Mouse (Mus musculus): ENCODE results near the gene Eloa. TPM values are rescaled to one million over a fixed set of nuclear protein-coding genes. Genes with fewer than 3 reads are reported as not detected.
A peak's percentile ranks its signal among the peaks of the same experiment; 100 is the strongest.
"Not testable (repeated sequence)": the region's sequence is repeated elsewhere in the genome, so short reads cannot be mapped to it uniquely, and the experiment has no call there.

Eloa gene
- 42.3 and 44.0 TPM in 2 replicates for polyA plus RNA-seq (2014; fragmentation: Nextera tagmentation; extraction: Ambion mirVana)

GRCm38 (mm10) chr4:136021549-136022047 is at the start of gene Eloa:
Gene Eloa (minus strand): TSS chr4:136021763.
- Histone ChIP-seq H3K4me1 (replicated peaks; ENCODE audit: control insufficient read depth, insufficient read depth, low read length) (peaks cover 9% of the 10 kb centered on the region), H3K4me3 (ENCODE audit: low read depth, low read length) (peak within 1 kb of the TSS; percentile 95), H3K9ac (ENCODE audit: low read length) (peak within 1 kb of the TSS; percentile 91), H3K27me3 (replicated peaks; ENCODE audit: control insufficient read depth, insufficient read depth, low read length) (no peaks in the 10 kb centered on the region), H3K36me3 (ENCODE audit: control insufficient read depth, insufficient read depth, low read length) (no peaks in the 10 kb centered on the region; the same call in 1 of the 2 replicates), H3K27ac (ENCODE audit: low read depth) (peak within 1 kb of the TSS; percentile 79), H3K9me3 (ENCODE audit: control insufficient read depth, low read length) (no peaks in the 10 kb centered on the region), H3K4me2 (ENCODE audit: low read length) (peak within 1 kb of the TSS; percentile 73)
- peak; percentile 100 for DNase-seq (ENCODE audit: low spot score)
- peak; percentile 99 for ATAC-seq (replicated peaks; ENCODE audit: low FRiP score, low TSS enrichment, low read depth)
- WGBS = under 1% methylated on average over 48 of the region's 48 CpGs

GRCm38 (mm10) chr4:136071178-136071714 is 49.7 kb upstream of the Eloa start:
- ATAC-seq (replicated peaks; ENCODE audit: low FRiP score, low TSS enrichment, low read depth) (peak; percentile 52), DNase-seq (ENCODE audit: low spot score) (peak; percentile 93)
- 4% methylated on average over 15 of the region's 15 CpGs for WGBS
- Histone ChIP-seq H3K27ac (ENCODE audit: low read depth) (no peak overlapping the region), H3K36me3 (ENCODE audit: control insufficient read depth, insufficient read depth, low read length) (no peaks in the 10 kb centered on the region), H3K4me2 (ENCODE audit: low read length) (peak overlapping the region; percentile 22; the same call in 1 of the 2 replicates), H3K4me1 (replicated peaks; ENCODE audit: control insufficient read depth, insufficient read depth, low read length) (peaks cover 8% of the 10 kb centered on the region), H3K27me3 (replicated peaks; ENCODE audit: control insufficient read depth, insufficient read depth, low read length) (no peaks in the 10 kb centered on the region), H3K9ac (ENCODE audit: low read length) (no peak overlapping the region), H3K9me3 (ENCODE audit: control insufficient read depth, low read length) (no peaks in the 10 kb centered on the region), H3K4me3 (ENCODE audit: low read depth, low read length) (no peak overlapping the region)

- DNase-seq (ENCODE audit: low spot score) (no peak), ATAC-seq (replicated peaks; ENCODE audit: low FRiP score, low TSS enrichment, low read depth) (no peak)
- no peaks in the 10 kb centered on the region for H3K36me3 ChIP-seq (ENCODE audit: control insufficient read depth, insufficient read depth, low read length)
- no peaks in the 10 kb centered on the region for H3K27me3 ChIP-seq (replicated peaks; ENCODE audit: control insufficient read depth, insufficient read depth, low read length)
- H3K4me1 ChIP-seq (replicated peaks; ENCODE audit: control insufficient read depth, insufficient read depth, low read length) = peaks cover 8% of the 10 kb centered on the region
- 54% methylated on average over 6 of the region's 6 CpGs for WGBS
- H3K4me2 ChIP-seq (ENCODE audit: low read length) = no peak overlapping the region
- no peak overlapping the region for H3K9ac ChIP-seq (ENCODE audit: low read length)
- no peaks in the 10 kb centered on the region for H3K9me3 ChIP-seq (ENCODE audit: control insufficient read depth, low read length)
- no peak overlapping the region for H3K4me3 ChIP-seq (ENCODE audit: low read depth, low read length)
- H3K27ac ChIP-seq (ENCODE audit: low read depth) = 0 out of 2 replicates have a peak overlapping the region, but pooled peaks have one; percentile 38
Observed at GRCm38 (mm10) chr4:136070592-136070991, 49.0 kb upstream of the Eloa start.

- Histone ChIP-seq H3K36me3 (ENCODE audit: control insufficient read depth, insufficient read depth, low read length) (no peaks in the 10 kb centered on the region), H3K27ac (ENCODE audit: low read depth) (peak overlapping the region; percentile 38; the same call in 1 of the 2 replicates), H3K9me3 (ENCODE audit: control insufficient read depth, low read length) (no peaks in the 10 kb centered on the region), H3K4me1 (replicated peaks; ENCODE audit: control insufficient read depth, insufficient read depth, low read length) (peaks cover 8% of the 10 kb centered on the region), H3K4me3 (ENCODE audit: low read depth, low read length) (no peak overlapping the region), H3K27me3 (replicated peaks; ENCODE audit: control insufficient read depth, insufficient read depth, low read length) (no peaks in the 10 kb centered on the region), H3K4me2 (ENCODE audit: low read length) (no peak overlapping the region), H3K9ac (ENCODE audit: low read length) (0 out of 2 replicates have a peak overlapping the region, but pooled peaks have one; percentile 16)
- DNase-seq (ENCODE audit: low spot score) = peak; percentile 91
- whole genome bisulfite sequencing = 3% methylated on average over 18 of the region's 18 CpGs
- ATAC-seq (replicated peaks; ENCODE audit: low FRiP score, low TSS enrichment, low read depth) = peak; percentile 75
Observed at GRCm38 (mm10) chr4:136069954-136070353, 48.4 kb upstream of the Eloa start.

- WGBS = 68% methylated on average over 4 of the region's 4 CpGs
- H3K9me3 ChIP-seq (ENCODE audit: control insufficient read depth, low read length) = no peaks in the 10 kb centered on the region
- ATAC-seq (replicated peaks; ENCODE audit: low FRiP score, low TSS enrichment, low read depth) = no peak
Observed at GRCm38 (mm10) chr4:136069313-136069712, 47.8 kb upstream of the Eloa start.

GRCm38 (mm10) chr4:136063143-136063542 is 41.6 kb upstream of the Eloa start:
- no peaks in the 10 kb centered on the region for H3K4me1 ChIP-seq (replicated peaks; ENCODE audit: control insufficient read depth, insufficient read depth, low read length)
- no peaks in the 10 kb centered on the region for H3K36me3 ChIP-seq (ENCODE audit: control insufficient read depth, insufficient read depth, low read length)
- H3K27me3 ChIP-seq (replicated peaks; ENCODE audit: control insufficient read depth, insufficient read depth, low read length) = no peaks in the 10 kb centered on the region
- WGBS = 90% methylated on average over 4 of the region's 4 CpGs
- H3K4me2 ChIP-seq (ENCODE audit: low read length) = no peak overlapping the region
- DNase-seq (ENCODE audit: low spot score) (no peak), ATAC-seq (replicated peaks; ENCODE audit: low FRiP score, low TSS enrichment, low read depth) (no peak)
- no peak overlapping the region for H3K4me3 ChIP-seq (ENCODE audit: low read depth, low read length)
- H3K9me3 ChIP-seq (ENCODE audit: control insufficient read depth, low read length) = no peaks in the 10 kb centered on the region
- H3K9ac ChIP-seq (ENCODE audit: low read length) = no peak overlapping the region
- no peak overlapping the region for H3K27ac ChIP-seq (ENCODE audit: low read depth)

More at GRCm38 (mm10) chr4:136069313-136069712, 47.8 kb upstream of the Eloa start:
- DNase-seq (ENCODE audit: low spot score) = no peak
- Histone ChIP-seq H3K36me3 (ENCODE audit: control insufficient read depth, insufficient read depth, low read length) (no peaks in the 10 kb centered on the region), H3K27me3 (replicated peaks; ENCODE audit: control insufficient read depth, insufficient read depth, low read length) (no peaks in the 10 kb centered on the region), H3K4me3 (ENCODE audit: low read depth, low read length) (no peak overlapping the region), H3K4me2 (ENCODE audit: low read length) (no peak overlapping the region), H3K4me1 (replicated peaks; ENCODE audit: control insufficient read depth, insufficient read depth, low read length) (peaks cover 8% of the 10 kb centered on the region), H3K9ac (ENCODE audit: low read length) (no peak overlapping the region), H3K27ac (ENCODE audit: low read depth) (no peak overlapping the region)

GRCm38 (mm10) chr4:136059800-136060488 is 38.4 kb upstream of the Eloa start:
- H3K27ac ChIP-seq (ENCODE audit: low read depth); H3K27me3 ChIP-seq (replicated peaks; ENCODE audit: control insufficient read depth, insufficient read depth, low read length); DNase-seq (ENCODE audit: low spot score); H3K9me3 ChIP-seq (ENCODE audit: control insufficient read depth, low read length); H3K4me3 ChIP-seq (ENCODE audit: low read depth, low read length); H3K4me1 ChIP-seq (replicated peaks; ENCODE audit: control insufficient read depth, insufficient read depth, low read length); H3K36me3 ChIP-seq (ENCODE audit: control insufficient read depth, insufficient read depth, low read length); H3K9ac ChIP-seq (ENCODE audit: low read length); H3K4me2 ChIP-seq (ENCODE audit: low read length); ATAC-seq (replicated peaks; ENCODE audit: low FRiP score, low TSS enrichment, low read depth): not testable (repeated sequence)
- WGBS = 65% methylated on average over 8 of the region's 9 CpGs

- H3K9ac ChIP-seq (ENCODE audit: low read length) = no peak overlapping the region
- WGBS = 87% methylated on average over 5 of the region's 5 CpGs
Observed at GRCm38 (mm10) chr4:136057916-136058315, 36.4 kb upstream of the Eloa start.

More at GRCm38 (mm10) chr4:136057916-136058315, 36.4 kb upstream of the Eloa start:
- DNase-seq (ENCODE audit: low spot score) = no peak
- H3K27ac ChIP-seq (ENCODE audit: low read depth) = no peak overlapping the region
- no peaks in the 10 kb centered on the region for H3K9me3 ChIP-seq (ENCODE audit: control insufficient read depth, low read length)
- ATAC-seq (replicated peaks; ENCODE audit: low FRiP score, low TSS enrichment, low read depth) = no peak
- H3K36me3 ChIP-seq (ENCODE audit: control insufficient read depth, insufficient read depth, low read length) = no peaks in the 10 kb centered on the region
- H3K27me3 ChIP-seq (replicated peaks; ENCODE audit: control insufficient read depth, insufficient read depth, low read length) = no peaks in the 10 kb centered on the region
- H3K4me3 ChIP-seq (ENCODE audit: low read depth, low read length) = no peak overlapping the region
- H3K4me1 ChIP-seq (replicated peaks; ENCODE audit: control insufficient read depth, insufficient read depth, low read length) = no peaks in the 10 kb centered on the region
- H3K4me2 ChIP-seq (ENCODE audit: low read length) = no peak overlapping the region
